Mouse (Mus musculus): Measurements from ENCODE around the gene Fmo4.

GRCm38 (mm10) chr1:162840211-162840610 is 26.4 kb upstream of the Fmo4 start:
- TF ChIP-seq POLR2A (IDR thresholded peaks at IDR 0.05; ENCODE audit: control insufficient read depth, extremely low read depth, insufficient read depth, low read length, poor library complexity) (no peak), CTCF (IDR thresholded peaks at IDR 0.05; ENCODE audit: borderline replicate concordance, control insufficient read depth, extremely low read depth, insufficient read depth, low read length, poor library complexity) (no peak)

Measured in thymus, adult 2 months (tissue).